Mouse (Mus musculus) hematopoietic stem cell, adult 5-6 weeks (primary cell): ENCODE measurements at regions not wholly inside any gene's neighbourhood (a gene's known extent, or its start where the extent isn't known, plus 50 kb on each side); places are given as distances from the start of the nearest gene placed in this dataset.

Experiments used
- ATAC-seq, 2 experiments: fragments of 125-278 bp in 1 of 2; replicated peaks in 1 of 2; 2 replicates each; pipeline ENCODE4 v1.8.0; 2016 to 2017; ENCODE audit warnings: inconsistent platforms in 2 of 2, mild to moderate bottlenecking in 2 of 2, moderate number of reproducible peaks in 2 of 2, low read depth in 1 of 2, moderate TSS enrichment in 1 of 2; ENCODE audit not compliant: low FRiP score in 2 of 2, poor library complexity in 2 of 2, severe bottlenecking in 2 of 2, insufficient read depth in 1 of 2, low TSS enrichment in 1 of 2

GRCm38 (mm10) chr13:73405720-73406629 is 61.0 kb upstream of the Lpcat1 start:
- peak; percentile 37 to 61; a peak in 2 of 4 replicates for ATAC-seq

- no peak for ATAC-seq
Observed at GRCm38 (mm10) chr13:73400921-73401320, 66.1 kb upstream of the Lpcat1 start.

GRCm38 (mm10) chr13:73397033-73397432 is 68.7 kb upstream of the Ndufs6 start:
- no peak for ATAC-seq

GRCm38 (mm10) chr13:73395856-73396255 is 67.5 kb upstream of the Ndufs6 start:
- no peak for ATAC-seq

GRCm38 (mm10) chr13:73389051-73389450 is 60.7 kb upstream of the Ndufs6 start:
- no peak for ATAC-seq

- ATAC-seq: peak in 1 of 2 experiments; percentile 39; a peak in 1 of 4 replicates
Observed at GRCm38 (mm10) chr13:73383585-73383984, 55.2 kb upstream of the Ndufs6 start.
